Mouse (Mus musculus): ENCODE results near the gene Obscn.

DNA sequence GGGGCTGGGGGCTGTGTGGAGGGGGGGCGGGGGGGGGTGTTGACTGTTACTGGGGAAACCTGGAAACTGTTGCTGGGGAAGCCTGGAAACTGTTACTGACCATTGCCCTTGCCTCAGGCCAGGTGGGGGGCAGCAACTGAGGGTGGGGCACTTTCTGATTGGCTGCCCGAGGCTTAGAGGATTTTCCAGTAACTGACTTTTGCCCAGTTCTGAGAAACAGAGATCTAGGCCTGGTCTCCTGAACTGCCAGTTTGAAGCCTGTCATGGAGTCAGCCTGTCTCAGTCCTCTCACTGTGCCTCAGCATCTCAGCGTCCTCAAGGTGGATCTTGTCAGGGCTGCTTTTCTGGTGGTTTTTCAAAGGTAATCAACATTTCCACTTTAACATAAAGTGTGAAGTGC, 161.8 kb downstream of the Obscn start:
- TF ChIP-seq CTCF (IDR thresholded peaks at IDR 0.05; ENCODE audit: low read depth, low read length) (no peak), TAL1 (conservative IDR thresholded peaks at IDR 0.05; ENCODE audit: low read depth, low read length) (no peak), GATA1 (IDR thresholded peaks at IDR 0.05; ENCODE audit: borderline replicate concordance, low read length) (no peak), POLR2AphosphoS5 (IDR thresholded peaks at IDR 0.05; ENCODE audit: insufficient replicate concordance, low read depth, low read length) (no peak)
